Mouse (Mus musculus) thymus, postnatal 0 days (tissue): ENCODE measurements around the gene Lekr1. TPM values are rescaled to one million over a fixed set of nuclear protein-coding genes. Genes with fewer than 3 reads are reported as not detected.
"Not testable (repeated sequence)": the region's sequence is repeated elsewhere in the genome, so short reads cannot be mapped to it uniquely, and the experiment has no call there.

Source experiments
- DNase-seq: peaks from one replicate; pipeline ENCODE4 v3.0.0-alpha.2; 2015; ENCODE audit warnings: low spot score
- polyA plus RNA-seq: library from polyadenylated mRNA; unstranded; fragments of >200 nt; fragmentation: Nextera tagmentation; extraction: Ambion mirVana; gene quantifications from 2 replicates; pipeline ENCODE4 v1.2.1, GENCODE M21; 2015

Gene Lekr1
- polyA plus RNA-seq, 1 experiment from 2014 or later = 4.5 TPM

DNA sequence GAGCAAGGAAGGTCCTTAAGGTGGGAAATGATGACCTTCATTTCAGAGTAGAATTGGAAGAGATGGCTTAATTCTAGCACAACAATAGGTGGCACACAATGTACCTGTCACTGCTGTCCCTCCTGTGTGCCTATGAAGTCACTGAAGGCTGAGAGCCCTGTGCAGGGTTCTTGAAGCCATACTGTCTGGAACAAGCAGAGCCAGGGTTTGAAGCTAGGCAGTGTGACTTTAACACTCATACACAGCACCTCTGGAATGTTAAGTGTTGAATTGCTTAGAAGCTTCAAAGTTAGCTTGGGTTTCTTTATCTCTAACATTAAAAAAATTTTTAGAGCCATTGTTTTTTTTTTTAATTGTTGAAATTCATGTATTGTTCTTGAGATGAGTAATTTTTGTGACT is 100.4 kb downstream of the Lekr1 start:
- DNase-seq = no peak

GRCm38 (mm10) chr3:65767202-65767862 is 101.3 kb downstream of the Lekr1 start:
- no peak for DNase-seq

DNA sequence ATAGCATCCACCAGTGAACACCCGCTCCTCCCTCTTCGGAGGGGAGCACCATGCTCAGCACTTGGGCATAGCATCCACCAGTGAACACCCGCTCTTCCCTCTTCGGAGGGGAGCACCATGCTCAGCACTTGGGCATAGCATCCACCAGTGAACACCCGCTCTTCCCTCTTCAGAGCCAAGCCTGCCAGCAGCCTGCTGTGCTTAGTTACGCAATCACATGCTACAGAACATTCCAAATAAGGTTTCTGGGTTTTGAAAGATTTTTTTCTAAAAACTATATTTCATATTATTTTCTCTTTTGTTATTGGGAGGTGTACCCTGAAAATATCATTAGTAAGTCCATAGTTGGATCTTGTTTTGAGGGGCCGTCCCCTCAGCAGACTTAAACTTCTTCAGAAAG is 103.6 kb downstream of the Lekr1 start:
- DNase-seq = not testable (repeated sequence)

DNA sequence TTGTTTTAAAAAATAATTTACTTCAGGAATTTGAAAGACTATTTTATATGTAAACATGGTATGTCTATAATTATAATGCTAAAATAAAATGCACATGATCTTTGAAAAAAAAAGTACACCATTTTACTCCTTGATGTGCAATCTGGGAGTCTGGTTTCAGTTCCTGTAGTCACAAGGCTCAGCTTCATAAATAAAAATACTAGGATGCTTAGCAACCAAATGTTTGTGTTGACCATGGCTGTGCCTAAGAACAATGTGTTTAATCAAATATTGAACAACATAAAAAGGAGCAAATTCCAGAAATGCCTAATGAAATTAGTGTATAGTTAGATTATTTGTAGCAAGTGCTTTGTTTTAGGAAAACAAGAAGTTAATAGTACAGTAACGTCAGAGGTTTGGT is 107.9 kb downstream of the Lekr1 start:
- no peak for DNase-seq

- DNase-seq = no peak
These were observed 109.1 kb downstream of the Lekr1 start for GRCm38 (mm10) chr3:65775096-65775495.

DNA sequence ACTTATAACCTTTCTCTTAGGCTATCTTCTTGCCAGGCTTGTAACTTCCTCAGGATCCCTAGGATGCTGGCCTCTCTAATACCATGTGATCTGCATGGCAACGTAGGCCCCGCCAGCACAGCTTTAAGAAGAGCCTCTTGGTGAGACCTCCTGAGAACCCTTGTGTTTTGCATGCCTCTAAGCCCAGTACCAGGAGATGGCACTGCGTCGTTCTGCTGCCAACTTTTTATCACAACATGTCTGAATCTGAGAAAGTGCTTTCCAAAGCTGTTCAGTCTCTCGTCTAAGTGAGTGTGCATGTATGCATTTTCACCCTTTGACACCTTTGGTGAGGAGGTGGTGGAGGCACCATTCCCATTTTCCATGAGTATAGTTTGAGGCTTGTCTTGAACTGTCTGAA is 116.2 kb downstream of the Lekr1 start:
- DNase-seq = no peak

DNA sequence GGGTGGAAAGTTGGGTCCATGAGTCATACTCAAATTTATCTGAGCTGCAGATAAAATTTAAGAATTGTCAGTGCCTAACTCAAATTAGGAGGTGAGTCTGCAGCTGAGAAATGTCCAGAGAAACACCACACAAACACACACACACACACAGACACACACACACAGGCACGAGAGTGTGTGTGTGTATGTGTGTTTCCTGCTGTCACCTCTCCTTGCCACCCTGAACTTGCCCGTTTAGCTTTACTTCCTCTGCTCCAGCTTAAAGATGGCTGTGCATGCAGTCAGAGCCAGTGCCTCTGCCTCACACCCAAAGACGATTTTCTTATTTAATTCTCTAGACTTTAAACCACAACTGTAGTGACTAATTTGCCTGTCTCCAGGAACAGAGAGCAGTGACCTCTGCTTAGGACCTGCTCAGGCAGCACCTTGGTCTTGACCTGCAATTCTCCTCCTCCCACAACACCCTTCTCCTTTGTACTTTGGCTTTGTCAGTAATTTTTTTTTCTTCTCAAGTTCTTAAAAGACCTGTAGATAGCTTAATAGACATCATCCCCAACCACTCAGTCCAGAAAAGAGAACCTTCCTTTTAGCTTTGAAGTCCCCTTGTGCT is 124.2 kb downstream of the Lekr1 start:
- no peak for DNase-seq

- no peak for DNase-seq
These were observed 127.5 kb downstream of the Lekr1 start for GRCm38 (mm10) chr3:65793561-65793960.

DNA sequence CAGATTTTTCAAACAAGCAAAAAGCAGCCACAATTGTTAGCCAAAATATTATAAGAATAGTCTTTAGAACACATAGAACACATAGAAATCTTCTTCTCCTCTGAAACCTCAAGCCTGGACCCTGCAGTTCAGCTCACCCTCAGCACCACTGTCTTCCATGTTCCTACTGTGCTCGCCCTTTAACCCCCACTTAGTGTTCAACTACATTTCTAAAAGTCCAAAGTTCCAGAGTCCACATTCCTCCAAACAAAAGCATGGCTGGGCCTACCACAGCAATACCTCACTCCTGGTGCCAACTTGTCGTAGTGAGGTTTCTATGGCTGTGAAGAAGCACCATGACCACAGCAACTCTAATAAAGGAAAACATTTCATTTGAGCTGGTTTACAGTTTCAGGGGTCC is 128.7 kb downstream of the Lekr1 start:
- no peak for DNase-seq

DNA sequence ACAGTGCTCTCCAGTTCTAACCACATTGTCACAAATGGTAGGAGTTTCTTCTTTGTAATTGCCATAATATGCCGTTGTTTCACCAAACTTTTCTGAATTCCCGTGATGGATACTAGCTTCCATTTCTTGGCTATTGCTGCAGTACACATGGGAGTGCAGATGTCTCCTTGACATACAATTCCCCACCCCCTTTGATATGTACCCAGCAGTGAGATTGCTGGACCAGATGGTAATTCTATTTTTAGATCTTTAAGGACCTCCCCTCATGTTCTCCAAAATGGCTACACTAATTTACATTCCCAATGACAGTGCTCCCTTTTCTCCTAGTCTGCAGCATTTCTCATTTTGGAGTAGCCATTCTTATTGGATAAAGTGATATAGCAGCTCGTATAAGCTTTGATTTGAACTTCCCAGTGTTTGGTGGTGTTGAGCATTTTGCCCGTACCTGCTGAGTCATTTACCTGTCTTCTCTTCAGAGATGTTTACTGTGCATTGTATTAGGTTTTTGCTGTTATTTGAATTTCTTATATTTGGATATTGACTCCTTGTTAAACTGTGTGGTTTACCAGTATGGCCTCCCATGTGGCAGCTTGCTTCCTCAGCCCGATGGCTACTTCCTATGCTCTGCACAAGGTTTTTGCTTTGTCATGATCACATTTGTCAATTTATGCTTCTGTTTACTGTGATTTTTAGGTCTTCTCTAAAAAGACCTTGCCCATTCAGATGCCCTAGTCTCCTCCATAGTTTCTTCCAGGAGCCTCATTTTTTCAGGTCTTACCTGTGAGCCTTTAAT is 131.5 kb downstream of the Lekr1 start:
- DNase-seq = no peak

GRCm38 (mm10) chr3:65800962-65801361 is 134.9 kb downstream of the Lekr1 start:
- no peak for DNase-seq

DNA sequence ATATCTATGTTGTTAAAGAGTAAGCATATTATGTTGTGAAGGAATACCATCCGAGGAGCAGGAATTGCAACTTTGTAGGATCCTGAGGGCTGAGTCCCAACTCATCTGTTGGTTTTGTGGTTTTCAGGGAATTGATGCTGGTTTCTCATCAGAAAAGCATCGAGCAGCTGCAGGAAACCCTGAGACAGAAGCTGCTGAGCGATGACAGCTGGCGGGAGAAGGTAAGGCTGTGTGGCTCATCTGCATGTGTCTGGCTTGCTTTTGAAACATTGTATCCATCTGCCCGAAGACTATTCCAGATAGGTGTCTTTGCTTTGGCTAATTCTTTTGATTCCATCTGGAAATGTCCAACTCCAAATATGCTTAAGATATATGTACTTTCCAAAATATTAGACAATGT is 136.2 kb downstream of the Lekr1 start:
- DNase-seq = no peak

DNA sequence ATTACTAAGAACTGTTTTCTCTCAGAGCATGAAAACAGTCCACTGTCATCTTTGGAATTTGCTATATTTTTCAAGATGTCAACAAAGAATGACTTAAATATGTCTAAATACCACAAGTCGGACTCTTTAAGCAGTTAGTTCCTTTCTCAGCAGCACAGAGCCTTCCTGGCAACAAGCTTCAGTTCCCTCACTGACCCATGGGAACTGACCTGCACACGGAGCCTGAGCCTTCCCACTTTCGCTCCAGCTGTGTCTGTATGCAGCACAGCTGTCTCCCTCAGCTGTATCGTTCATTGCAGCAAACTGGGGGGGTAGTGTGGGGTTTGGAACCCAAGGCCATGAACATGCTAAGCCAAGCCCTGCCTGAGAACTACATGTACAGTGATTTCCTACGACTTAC is 136.8 kb downstream of the Lekr1 start:
- no peak for DNase-seq

DNA sequence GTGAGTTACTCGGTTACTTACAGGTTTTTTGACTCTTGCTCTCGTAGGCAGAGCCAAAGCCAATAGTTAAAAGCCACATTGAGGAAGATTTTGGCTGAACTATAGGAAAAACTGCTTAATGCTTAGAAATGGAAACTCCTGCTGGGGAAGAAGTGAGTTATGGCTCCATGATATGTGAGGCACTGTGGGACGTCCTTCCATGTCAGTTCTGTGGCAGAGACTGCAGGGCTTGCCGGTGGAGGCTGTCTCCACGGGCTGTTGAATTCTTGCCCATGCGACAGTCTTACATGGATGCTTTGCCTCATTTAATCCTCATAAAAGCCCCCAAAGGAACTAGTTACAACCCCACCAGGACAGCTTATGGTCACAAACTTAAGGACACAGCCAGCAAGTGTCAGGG is 148.9 kb downstream of the Lekr1 start:
- no peak for DNase-seq

- DNase-seq = no peak
These were observed 150.0 kb downstream of the Lekr1 start for GRCm38 (mm10) chr3:65816012-65816411.

GRCm38 (mm10) chr3:65818597-65818996 is 152.6 kb downstream of the Lekr1 start:
- no peak for DNase-seq

DNA sequence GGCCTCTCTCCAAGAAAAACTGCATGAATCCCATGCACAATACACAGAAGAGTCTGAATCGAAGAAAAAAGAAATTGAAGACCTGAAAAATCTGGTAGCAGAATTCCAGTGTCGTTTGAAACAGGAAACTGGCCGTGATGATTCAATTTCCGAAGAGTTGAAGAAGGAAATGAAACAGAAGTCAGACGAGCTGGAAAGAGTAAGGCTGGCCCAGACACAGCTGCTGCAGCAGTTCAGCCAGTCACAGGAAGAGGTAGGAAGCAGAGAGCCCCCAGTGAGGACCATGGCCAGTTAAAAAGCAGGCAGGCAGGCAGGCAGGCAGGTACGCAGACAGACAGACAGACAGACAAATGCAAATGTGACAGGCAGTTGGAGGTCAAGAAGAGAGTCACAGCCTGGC is 153.8 kb downstream of the Lekr1 start:
- no peak for DNase-seq

- no peak for DNase-seq
These were observed 158.9 kb downstream of the Lekr1 start for GRCm38 (mm10) chr3:65824886-65825285.

GRCm38 (mm10) chr3:65826716-65827115 is 160.7 kb downstream of the Lekr1 start:
- no peak for DNase-seq

GRCm38 (mm10) chr3:65827400-65827799 is 161.4 kb downstream of the Lekr1 start:
- DNase-seq = no peak

- no peak for DNase-seq
These were observed 162.0 kb downstream of the Lekr1 start for GRCm38 (mm10) chr3:65828020-65828419.

GRCm38 (mm10) chr3:65829230-65829629 is 163.2 kb downstream of the Lekr1 start:
- DNase-seq = no peak
